ENCODE assay signal across 11 mouse cellular contexts in genomic region chr10:75054125-75054524, GRCm38 (mm10). TPM values are rescaled to one million over a fixed set of nuclear protein-coding genes. Genes with fewer than 3 reads are reported as not detected.
DNase-seq lines count a peak whose midpoint lies in the region; ATAC-seq lines count a peak whose summit lies in the region.
"Had no signal": no experiment of that assay in that cellular context is flagged by ENCODE, and none has a peak within 500 bp of the region (broad histone marks: within the 10 kb centered on the region; RNA-seq: fewer than 3 reads in every experiment).

No protein-coding gene starts in this region.

- H3K4me2 ChIP-seq in heart, embryonic 11.5 days: no peak overlapping the region
- H3K4me2 ChIP-seq in lung, embryonic 16.5 days (ENCODE audit: low read depth, low read length): no peak overlapping the region

- intact Hi-C loops in left cerebral cortex, postnatal 25 days (cut with DNase I): no loop called here

- no peaks in the 10 kb centered on the region for H3K36me3 ChIP-seq in heart, embryonic 11.5 days (ENCODE audit: control insufficient read depth, insufficient read depth, low read length)
- H3K36me3 ChIP-seq in lung, embryonic 16.5 days (ENCODE audit: control insufficient read depth, insufficient read depth, low read length): no peaks in the 10 kb centered on the region
- H3K36me3 ChIP-seq: midbrain, embryonic 10.5 days had no signal

- peaks cover 6% of the 10 kb centered on the region for H3K4me1 ChIP-seq in heart, embryonic 11.5 days (ENCODE audit: control insufficient read depth, insufficient read depth, low read length)
- H3K4me1 ChIP-seq in lung, embryonic 16.5 days (replicated peaks; ENCODE audit: control insufficient read depth, insufficient read depth, low read length): peaks cover 20% of the 10 kb centered on the region

- no peaks in the 10 kb centered on the region for H3K27me3 ChIP-seq in heart, embryonic 11.5 days (ENCODE audit: control insufficient read depth, insufficient read depth, low read length)
- H3K27me3 ChIP-seq in lung, embryonic 16.5 days (ENCODE audit: control insufficient read depth, insufficient read depth, low read depth, low read length): peaks cover 2% of the 10 kb centered on the region; the same call in 1 of the 2 replicates

- H3K4me3 ChIP-seq in heart, embryonic 11.5 days (ENCODE audit: low read depth, low read length): no peak overlapping the region
- no peak overlapping the region for H3K4me3 ChIP-seq in lung, embryonic 16.5 days (ENCODE audit: low read length)
- H3K4me3 ChIP-seq: midbrain, embryonic 10.5 days had no signal

- peak; percentile 7 for DNase-seq in gastrocnemius, adult 18-20 months (ENCODE audit: low spot score)
- no peak for DNase-seq in gastrocnemius, postnatal 25 days
- peak; percentile 16 for DNase-seq in MEL-GATA-1-ER (ENCODE audit: extremely low read depth, low read depth)
- no peak for DNase-seq in natural killer cell, adult 2 months (ENCODE audit: low spot score in 2 of 2)
- no peak for DNase-seq in left cerebral cortex, postnatal 25 days (ENCODE audit: low spot score in 2 of 2)
- no peak for DNase-seq in left cerebral cortex, adult 18-20 months (ENCODE audit: low spot score in 2 of 2)
- DNase-seq: layer of hippocampus, postnatal 36 days had no signal

- 26% methylated on average over 6 of the region's 6 CpGs for WGBS in heart, embryonic 11.5 days (ENCODE audit: insufficient replicate concordance)
- 27% methylated on average over 6 of the region's 6 CpGs for WGBS in lung, embryonic 16.5 days

- 0 out of 2 replicates have a peak overlapping the region, but pooled peaks have one; percentile 22 for H3K27ac ChIP-seq in heart, embryonic 11.5 days (ENCODE audit: low read depth, low read length)
- no peak overlapping the region for H3K27ac ChIP-seq in lung, embryonic 16.5 days (ENCODE audit: low read length)
- H3K27ac ChIP-seq: midbrain, embryonic 10.5 days had no signal

- no peak overlapping the region for H3K9ac ChIP-seq in heart, embryonic 11.5 days (ENCODE audit: low read depth, low read length)
- H3K9ac ChIP-seq in lung, embryonic 16.5 days (ENCODE audit: low read length): no peak overlapping the region

- no peaks in the 10 kb centered on the region for H3K9me3 ChIP-seq in heart, embryonic 11.5 days (replicated peaks; ENCODE audit: control insufficient read depth, low read length)
- H3K9me3 ChIP-seq in lung, embryonic 16.5 days (ENCODE audit: control insufficient read depth, low read length): no peaks in the 10 kb centered on the region
- H3K9me3 ChIP-seq: midbrain, embryonic 10.5 days had no signal

- ATAC-seq in heart, embryonic 11.5 days (replicated peaks; ENCODE audit: insufficient number of reproducible peaks, low FRiP score, low TSS enrichment): no peak
- ATAC-seq in lung, embryonic 16.5 days (ENCODE audit: low read depth): peak; percentile 43; the same call in 1 of the 2 replicates
- ATAC-seq: intestine, postnatal 0 days had no signal

RNA-seq across cellular contexts. Expression of gene Bcr, which starts 6.3 kb away (rescaled TPM):
- 1 to 10 TPM; 5.0 to 6.0 TPM for total RNA-seq in gastrocnemius, adult 18-20 months (2021)
- total RNA-seq in gastrocnemius, postnatal 25 days (2021): 1 to 10 TPM; 3.6 to 4.8 TPM
- polyA plus RNA-seq in heart, embryonic 11.5 days (2014; fragmentation: Nextera tagmentation; extraction: Ambion mirVana): 26.5 and 31.1 TPM in 2 replicates
- 11.2 and 14.3 TPM in 2 replicates for polyA plus RNA-seq in lung, embryonic 16.5 days (2015; fragmentation: Nextera tagmentation; extraction: Ambion mirVana)
- 100 to 1,000 TPM in 1 of 2 experiments, 10 to 100 TPM in 1; 92.8 to 112 TPM for total RNA-seq in left cerebral cortex, postnatal 25 days (2021)
- total RNA-seq in left cerebral cortex, adult 18-20 months (2021): 100 to 1,000 TPM; 102 to 109 TPM

RNA-seq across cellular contexts. Expression of gene Rab36, which starts 17.3 kb away (rescaled TPM):
- under 1 TPM; 0.28 to 0.32 TPM for total RNA-seq in gastrocnemius, adult 18-20 months (2021)
- total RNA-seq in gastrocnemius, postnatal 25 days (2021): under 1 TPM; 0.46 to 0.54 TPM
- 4.1 and 5.2 TPM in 2 replicates for polyA plus RNA-seq in heart, embryonic 11.5 days (2014; fragmentation: Nextera tagmentation; extraction: Ambion mirVana)
- polyA plus RNA-seq in lung, embryonic 16.5 days (2015; fragmentation: Nextera tagmentation; extraction: Ambion mirVana): 12.9 and 13.2 TPM in 2 replicates
- 10 to 100 TPM; 29.3 to 35.7 TPM for total RNA-seq in left cerebral cortex, postnatal 25 days (2021)
- 10 to 100 TPM; 27.6 to 28.0 TPM for total RNA-seq in left cerebral cortex, adult 18-20 months (2021)

RNA-seq across cellular contexts. Expression of gene Rsph14, which starts 21.7 kb away (rescaled TPM):
- not detected for total RNA-seq in gastrocnemius, adult 18-20 months (2021)
- not detected for total RNA-seq in gastrocnemius, postnatal 25 days (2021)
- polyA plus RNA-seq in heart, embryonic 11.5 days (2014; fragmentation: Nextera tagmentation; extraction: Ambion mirVana): not detected in 2 replicates
- 3.3 and 5.0 TPM in 2 replicates for polyA plus RNA-seq in lung, embryonic 16.5 days (2015; fragmentation: Nextera tagmentation; extraction: Ambion mirVana)
- under 1 TPM; 0.25 to 0.55 TPM for total RNA-seq in left cerebral cortex, postnatal 25 days (2021)
- total RNA-seq in left cerebral cortex, adult 18-20 months (2021): under 1 TPM in 1 of 2 experiments, not detected in 1; 0.28 TPM
- polyA plus RNA-seq: intestine, postnatal 0 days; midbrain, embryonic 10.5 days had no signal

Comparison
In these comparisons a context has a peak if more than half of its experiments do, and no peak if none do; other contexts are left out.
1. DNase-seq: peak in gastrocnemius, adult 18-20 months (single experiment) and MEL-GATA-1-ER (single experiment); none in gastrocnemius, postnatal 25 days (single experiment), natural killer cell, adult 2 months (0 of 2), left cerebral cortex, postnatal 25 days (0 of 2) and left cerebral cortex, adult 18-20 months (0 of 2).
2. RNA of gene Bcr, which starts 6.3 kb away (total RNA-seq): 92.8 to 112 TPM in left cerebral cortex, postnatal 25 days and 102 to 109 TPM in left cerebral cortex, adult 18-20 months; 5.0 to 6.0 TPM in gastrocnemius, adult 18-20 months and 3.6 to 4.8 TPM in gastrocnemius, postnatal 25 days; every median in the first group is over 10 times any median in the second.
3. RNA of gene Rab36, which starts 17.3 kb away (total RNA-seq): 29.3 to 35.7 TPM in left cerebral cortex, postnatal 25 days and 27.6 to 28.0 TPM in left cerebral cortex, adult 18-20 months; 0.46 to 0.54 TPM in gastrocnemius, postnatal 25 days and 0.28 to 0.32 TPM in gastrocnemius, adult 18-20 months; every median in the first group is over 10 times any median in the second.